Mouse (Mus musculus): ENCODE results near the gene Tbk1. TPM values are rescaled to one million over a fixed set of nuclear protein-coding genes. Genes with fewer than 3 reads are reported as not detected.
A peak's percentile ranks its signal among the peaks of the same experiment; 100 is the strongest.

Gene Tbk1
- polyA plus RNA-seq, 1 experiment from 2014 or later: 34.5 TPM

GRCm38 (mm10) chr10:121509751-121510643 lies 76.6 kb downstream of the Tbk1 start:
- 18% methylated on average over 24 of the region's 24 CpGs for WGBS
- ATAC-seq (ENCODE audit: insufficient number of reproducible peaks, low FRiP score, low TSS enrichment, low read depth): peak; percentile 51; the same call in 1 of the 2 replicates

DNA sequence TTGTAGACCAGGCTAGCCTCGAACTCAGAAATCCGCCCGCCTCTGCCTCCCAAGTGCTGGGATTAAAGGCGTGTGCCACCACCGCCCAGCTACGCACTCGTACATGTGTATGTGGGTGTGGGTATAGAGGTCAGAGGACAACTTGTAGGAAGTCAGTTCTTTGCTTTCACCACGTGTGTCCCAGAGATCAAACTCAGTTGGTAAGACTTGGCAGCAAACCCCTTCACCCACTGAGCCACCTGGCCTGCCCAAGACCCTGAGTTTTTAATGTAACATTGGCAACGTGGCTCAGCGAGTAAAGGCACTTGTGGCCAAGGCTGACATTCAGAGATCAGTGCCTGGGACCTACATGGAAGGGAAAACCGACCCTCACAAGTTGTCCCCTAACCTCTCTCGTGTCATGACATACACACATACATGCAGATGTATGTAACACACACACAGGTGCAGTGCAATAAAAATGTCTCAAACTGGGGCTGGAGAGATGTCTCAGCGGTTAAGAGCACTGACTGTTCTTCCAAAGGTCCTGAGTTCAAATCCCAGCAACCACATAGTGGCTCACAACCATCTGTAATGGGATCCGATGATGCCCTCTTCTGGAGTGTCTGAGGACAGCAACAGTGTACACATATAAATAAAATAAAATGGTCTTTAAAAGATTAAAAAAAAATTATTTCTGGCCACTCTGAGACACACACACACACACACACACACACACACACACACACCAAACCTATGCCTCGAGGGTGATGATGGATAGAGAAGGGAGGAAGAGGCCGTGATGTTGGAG lies 78.6 kb downstream of the Tbk1 start:
- no peak overlapping the region for H3K4me3 ChIP-seq (replicated peaks)
- H3K27ac ChIP-seq (replicated peaks): peak overlapping the region; percentile 87
- ATAC-seq (ENCODE audit: insufficient number of reproducible peaks, low FRiP score, low TSS enrichment, low read depth): no peak
- WGBS: 86% methylated on average over 16 of the region's 16 CpGs
- H3K4me1 ChIP-seq: peaks cover 41% of the 10 kb centered on the region
- no peaks in the 10 kb centered on the region for H3K36me3 ChIP-seq
- H3K9ac ChIP-seq: no peak overlapping the region
- no peaks in the 10 kb centered on the region for H3K27me3 ChIP-seq
- H3K9me3 ChIP-seq (replicated peaks): no peaks in the 10 kb centered on the region
- H3K4me2 ChIP-seq (replicated peaks): no peak overlapping the region

More at GRCm38 (mm10) chr10:121509751-121510643, 76.6 kb downstream of the Tbk1 start:
- Histone ChIP-seq H3K4me1 (peaks cover 37% of the 10 kb centered on the region), H3K4me2 (replicated peaks) (peak overlapping the region; percentile 5), H3K9me3 (replicated peaks) (no peaks in the 10 kb centered on the region), H3K27me3 (no peaks in the 10 kb centered on the region), H3K27ac (replicated peaks) (peak overlapping the region; percentile 58), H3K4me3 (replicated peaks) (no peak overlapping the region), H3K9ac (no peak overlapping the region), H3K36me3 (no peaks in the 10 kb centered on the region)

DNA sequence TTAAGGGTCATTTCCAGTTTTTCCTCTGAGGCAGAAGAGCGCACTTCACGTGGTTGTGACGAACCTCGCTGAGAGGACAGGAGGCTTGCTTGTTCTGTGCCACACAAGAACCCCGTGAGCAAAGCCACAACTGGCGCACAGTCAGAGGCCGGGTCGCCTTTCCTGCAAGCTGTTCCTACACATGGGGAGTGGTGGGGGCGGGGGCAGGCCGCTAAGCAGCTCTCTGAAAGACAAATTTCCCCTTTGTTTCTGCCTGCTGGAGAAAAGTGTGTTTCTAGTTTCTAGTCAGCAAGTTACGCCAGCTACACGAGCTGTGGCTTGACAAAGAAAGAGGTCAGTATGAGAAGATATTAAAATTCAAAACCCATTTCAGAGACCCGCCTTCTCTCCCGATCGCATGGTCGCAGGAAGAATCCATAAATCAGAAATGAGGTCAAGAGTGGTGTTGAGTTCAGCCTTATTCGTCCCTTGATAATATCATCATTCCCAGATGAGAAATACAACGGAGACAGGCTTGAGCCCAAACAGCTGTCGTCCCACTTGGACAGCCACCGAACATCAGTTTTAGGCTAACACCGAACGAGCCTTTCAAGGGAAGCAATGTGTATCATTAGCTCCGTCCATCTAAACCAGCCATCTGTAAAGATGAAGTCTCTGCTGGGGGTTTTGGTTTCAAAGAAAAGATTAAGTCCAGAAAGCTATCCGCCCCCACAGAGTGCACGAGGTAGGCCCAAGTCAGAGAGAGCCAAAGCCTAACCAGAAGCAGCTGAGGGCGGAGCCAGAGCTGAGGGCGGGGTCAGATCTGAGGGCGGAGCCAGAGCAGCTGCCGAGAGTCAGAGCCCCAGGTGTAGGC lies 79.6 kb downstream of the Tbk1 start:
- Histone ChIP-seq H3K9me3 (replicated peaks) (no peaks in the 10 kb centered on the region), H3K27ac (replicated peaks) (peak overlapping the region; percentile 87), H3K4me2 (replicated peaks) (peak overlapping the region; percentile 15), H3K9ac (no peak overlapping the region), H3K27me3 (no peaks in the 10 kb centered on the region), H3K4me1 (peaks cover 41% of the 10 kb centered on the region), H3K4me3 (replicated peaks) (no peak overlapping the region), H3K36me3 (no peaks in the 10 kb centered on the region)
- ATAC-seq (ENCODE audit: insufficient number of reproducible peaks, low FRiP score, low TSS enrichment, low read depth): peak; percentile 67
- WGBS: 23% methylated on average over 29 of the region's 29 CpGs

DNA sequence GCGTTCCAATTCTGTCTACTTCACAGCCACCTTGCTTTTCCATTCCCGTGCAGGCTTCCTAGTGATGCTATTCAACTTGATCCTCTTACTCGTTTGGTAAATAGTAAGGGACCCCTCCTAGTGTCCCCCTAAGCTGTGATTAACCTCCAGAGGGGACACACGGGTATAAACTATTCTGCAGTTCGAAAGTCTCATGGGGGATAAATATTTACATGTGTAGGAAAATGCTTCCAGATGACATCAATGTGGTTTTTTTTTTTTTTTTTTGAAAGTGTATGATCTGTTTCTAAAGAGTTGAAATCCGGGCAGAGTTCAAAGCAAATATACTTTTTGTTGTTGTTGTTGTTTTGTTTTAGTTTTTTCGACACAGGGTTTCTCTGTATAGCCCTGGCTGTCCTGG lies 80.7 kb downstream of the Tbk1 start:
- Histone ChIP-seq H3K4me1 (peaks cover 45% of the 10 kb centered on the region), H3K4me3 (replicated peaks) (0 out of 2 replicates have a peak overlapping the region, but pooled peaks have one; percentile 41), H3K27ac (replicated peaks) (peak overlapping the region; percentile 87), H3K36me3 (no peaks in the 10 kb centered on the region), H3K9me3 (replicated peaks) (no peaks in the 10 kb centered on the region), H3K4me2 (replicated peaks) (peak overlapping the region; percentile 57), H3K9ac (no peak overlapping the region), H3K27me3 (no peaks in the 10 kb centered on the region)
- 28% methylated on average over 7 of the region's 7 CpGs for WGBS
- ATAC-seq (ENCODE audit: insufficient number of reproducible peaks, low FRiP score, low TSS enrichment, low read depth): no peak

DNA sequence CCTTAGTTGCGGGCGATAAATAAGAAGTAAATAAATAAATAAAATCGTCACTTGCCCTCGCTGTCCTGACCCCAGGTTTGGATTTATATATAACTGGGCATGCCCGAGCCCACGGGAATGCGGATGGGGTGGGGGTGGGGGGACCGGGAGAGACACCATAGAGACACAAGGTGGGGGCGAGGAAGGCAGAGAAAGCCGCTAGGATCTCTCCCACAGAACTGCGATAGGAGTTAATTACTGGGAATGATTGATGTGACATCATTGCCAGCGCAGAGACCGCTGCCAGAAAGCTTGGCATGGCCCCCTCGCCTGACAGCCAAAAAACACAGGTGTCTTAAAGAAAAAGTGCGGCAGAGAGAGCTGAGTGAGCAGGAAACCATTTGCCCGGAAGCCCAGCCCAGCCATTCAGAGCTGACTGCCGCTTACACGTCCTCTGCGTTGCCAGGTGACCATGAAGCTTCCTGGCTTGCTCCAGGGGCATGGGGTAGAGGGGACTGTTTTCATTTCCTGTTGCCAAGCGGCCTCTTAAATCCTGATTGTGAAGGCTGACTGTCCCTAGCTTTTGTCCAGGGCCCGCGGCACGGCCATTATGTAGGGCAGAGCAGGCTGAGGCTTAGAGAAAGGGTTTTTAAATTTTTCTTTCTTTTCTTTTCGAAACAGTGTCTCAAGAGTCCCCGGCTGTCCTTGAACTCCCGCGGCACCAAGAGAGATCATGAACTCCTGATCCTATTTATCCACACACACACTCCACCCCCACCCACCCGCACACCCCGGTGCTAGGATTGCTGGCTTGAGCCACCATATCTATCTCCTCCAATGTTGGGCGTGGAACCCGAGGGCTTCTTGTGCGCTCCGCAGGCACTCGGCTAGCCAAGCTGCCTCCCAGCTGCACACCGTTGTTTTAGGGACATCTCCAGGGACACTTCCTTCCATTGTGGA lies 81.3 kb downstream of the Tbk1 start:
- WGBS: 13% methylated on average over 35 of the region's 35 CpGs
- Histone ChIP-seq H3K9me3 (replicated peaks) (no peaks in the 10 kb centered on the region), H3K4me3 (replicated peaks) (peak overlapping the region; percentile 41), H3K27me3 (no peaks in the 10 kb centered on the region), H3K27ac (replicated peaks) (peak overlapping the region; percentile 31), H3K36me3 (no peaks in the 10 kb centered on the region), H3K4me2 (replicated peaks) (peak overlapping the region; percentile 57), H3K4me1 (peaks cover 45% of the 10 kb centered on the region), H3K9ac (0 out of 2 replicates have a peak overlapping the region, but pooled peaks have one; percentile 1)
- no peak for ATAC-seq (ENCODE audit: insufficient number of reproducible peaks, low FRiP score, low TSS enrichment, low read depth)

GRCm38 (mm10) chr10:121501160-121501559 lies 85.4 kb downstream of the Tbk1 start:
- Histone ChIP-seq H3K4me2 (replicated peaks) (no peak overlapping the region), H3K27me3 (no peaks in the 10 kb centered on the region), H3K4me3 (replicated peaks) (no peak overlapping the region), H3K36me3 (no peaks in the 10 kb centered on the region), H3K9ac (no peak overlapping the region), H3K9me3 (replicated peaks) (no peaks in the 10 kb centered on the region), H3K27ac (replicated peaks) (no peak overlapping the region), H3K4me1 (peaks cover 40% of the 10 kb centered on the region)
- no peak for ATAC-seq (ENCODE audit: insufficient number of reproducible peaks, low FRiP score, low TSS enrichment, low read depth)
- WGBS: 80% methylated on average over 5 of the region's 5 CpGs

- H3K27me3 ChIP-seq: no peaks in the 10 kb centered on the region
- H3K4me2 ChIP-seq (replicated peaks): no peak overlapping the region
- WGBS: 51% methylated on average over 5 of the region's 5 CpGs
- no peak for ATAC-seq (ENCODE audit: insufficient number of reproducible peaks, low FRiP score, low TSS enrichment, low read depth)
- no peak overlapping the region for H3K9ac ChIP-seq
- H3K9me3 ChIP-seq (replicated peaks): no peaks in the 10 kb centered on the region
- no peak overlapping the region for H3K4me3 ChIP-seq (replicated peaks)
- H3K27ac ChIP-seq (replicated peaks): no peak overlapping the region
- peaks cover 30% of the 10 kb centered on the region for H3K4me1 ChIP-seq
- no peaks in the 10 kb centered on the region for H3K36me3 ChIP-seq
Observed at GRCm38 (mm10) chr10:121500034-121500433, 86.6 kb downstream of the Tbk1 start.

DNA sequence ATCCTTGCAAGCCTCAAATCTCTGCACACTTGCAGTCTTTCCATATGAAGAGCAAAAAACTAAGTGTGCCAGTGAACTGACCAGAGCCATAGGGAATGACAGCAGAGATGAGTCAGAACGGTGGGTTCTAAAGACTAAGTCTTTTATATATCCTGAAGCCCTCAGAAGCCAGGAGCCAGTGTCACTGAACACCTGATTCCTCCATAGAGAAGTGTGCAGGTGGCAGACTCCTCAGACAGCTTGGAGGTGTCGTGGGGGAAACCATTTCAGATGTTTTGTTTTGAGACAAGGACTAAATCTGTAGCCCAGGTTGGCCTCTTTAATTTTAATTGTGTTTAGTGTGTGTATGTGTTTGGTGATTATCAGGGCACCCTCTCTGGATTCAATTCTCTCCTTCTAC lies 87.5 kb downstream of the Tbk1 start:
- Histone ChIP-seq H3K4me1 (peaks cover 26% of the 10 kb centered on the region), H3K4me2 (replicated peaks) (no peak overlapping the region), H3K4me3 (replicated peaks) (no peak overlapping the region), H3K9me3 (replicated peaks) (no peaks in the 10 kb centered on the region), H3K36me3 (no peaks in the 10 kb centered on the region), H3K9ac (no peak overlapping the region), H3K27ac (replicated peaks) (no peak overlapping the region), H3K27me3 (no peaks in the 10 kb centered on the region)
- ATAC-seq (ENCODE audit: insufficient number of reproducible peaks, low FRiP score, low TSS enrichment, low read depth): no peak
- WGBS: 69% methylated on average over 2 of the region's 2 CpGs

GRCm38 (mm10) chr10:121498481-121498904 lies 88.1 kb downstream of the Tbk1 start:
- Histone ChIP-seq H3K4me1 (peaks cover 26% of the 10 kb centered on the region), H3K9ac (no peak overlapping the region), H3K27me3 (no peaks in the 10 kb centered on the region), H3K4me2 (replicated peaks) (no peak overlapping the region), H3K9me3 (replicated peaks) (no peaks in the 10 kb centered on the region), H3K27ac (replicated peaks) (peak overlapping the region; percentile 39; the same call in 1 of the 2 replicates), H3K4me3 (replicated peaks) (no peak overlapping the region), H3K36me3 (no peaks in the 10 kb centered on the region)
- WGBS: 49% methylated on average over 8 of the region's 8 CpGs
- peak; percentile 23; the same call in 1 of the 2 replicates for ATAC-seq (ENCODE audit: insufficient number of reproducible peaks, low FRiP score, low TSS enrichment, low read depth)

DNA sequence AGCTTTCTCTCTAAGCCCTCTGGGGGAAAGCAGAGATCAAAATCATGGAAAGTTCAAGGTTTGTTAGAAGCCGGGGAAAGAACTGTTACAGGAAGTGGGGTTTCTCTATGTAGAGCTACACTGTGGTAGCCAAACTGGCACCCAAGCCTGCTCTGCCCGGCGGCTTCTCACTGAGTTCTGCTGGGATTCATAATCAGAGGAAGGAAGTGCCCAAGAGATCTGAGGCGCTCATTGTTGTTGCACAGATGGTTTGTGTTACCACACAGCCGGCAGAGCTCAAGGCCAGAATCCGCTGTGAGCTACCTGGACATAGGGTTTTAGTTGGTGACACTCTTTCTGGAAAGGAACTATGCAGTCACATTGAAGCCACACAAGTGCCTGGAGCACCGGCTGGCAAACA lies 88.6 kb downstream of the Tbk1 start:
- Histone ChIP-seq H3K9ac (no peak overlapping the region), H3K4me2 (replicated peaks) (no peak overlapping the region), H3K9me3 (replicated peaks) (no peaks in the 10 kb centered on the region), H3K4me3 (replicated peaks) (no peak overlapping the region), H3K36me3 (no peaks in the 10 kb centered on the region), H3K27me3 (no peaks in the 10 kb centered on the region), H3K27ac (replicated peaks) (peak overlapping the region; percentile 39), H3K4me1 (peaks cover 26% of the 10 kb centered on the region)
- ATAC-seq (ENCODE audit: insufficient number of reproducible peaks, low FRiP score, low TSS enrichment, low read depth): no peak
- 24% methylated on average over 7 of the region's 7 CpGs for WGBS
